In the genomic region with DNA sequence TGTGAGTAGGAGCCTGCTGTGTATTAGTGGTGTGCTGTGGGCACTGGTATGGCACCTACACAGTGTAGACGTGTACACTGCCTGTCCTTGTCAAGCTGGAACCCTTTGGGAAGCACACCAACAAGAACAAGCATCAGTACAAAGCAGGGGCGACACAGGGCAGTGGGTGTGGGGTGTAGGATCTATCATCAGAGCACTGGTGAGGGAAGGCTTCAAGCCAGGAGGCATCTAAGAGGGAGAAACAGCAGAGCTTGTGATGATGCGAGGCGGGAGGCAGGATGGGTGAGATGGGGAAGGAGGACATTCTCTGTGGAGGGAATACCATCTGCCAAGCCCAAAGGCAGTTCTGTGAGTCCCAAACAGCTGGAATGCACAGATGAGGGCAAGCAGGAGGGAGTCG, we compare ENCODE assay signal across 27 mouse cellular contexts. TPM values are rescaled to one million over a fixed set of nuclear protein-coding genes. Genes with fewer than 3 reads are reported as not detected.
DNase-seq lines count a peak whose midpoint lies in the region; ATAC-seq lines count a peak whose summit lies in the region.
"Had no signal": no experiment of that assay in that cellular context is flagged by ENCODE, and none has a peak within 500 bp of the region (broad histone marks: within the 10 kb centered on the region; RNA-seq: fewer than 3 reads in every experiment).

No protein-coding gene starts in this region.

- DNase-seq in frontal cortex, adult 2 months (ENCODE audit: extremely low spot score in 1 of 2, low spot score in 1 of 2) = peak; percentile 36 to 38
- DNase-seq in frontal cortex, postnatal 14 days (ENCODE audit: low spot score in 2 of 2) = no peak
- peak; percentile 47 to 59 for DNase-seq in left cerebral cortex, postnatal 36 days (ENCODE audit: low spot score in 2 of 2)
- DNase-seq in left cerebral cortex, postnatal 10 days (ENCODE audit: extremely low spot score in 1 of 2, low spot score in 2 of 2) = no peak
- peak; percentile 38 to 58 for DNase-seq in right cerebral cortex, postnatal 36 days (ENCODE audit: low spot score in 2 of 2)
- no peak for DNase-seq in right cerebral cortex, postnatal 14 days
- no peak for DNase-seq in c-Kit-positive CD71-positive TER-119-positive erythroid progenitor cells, embryonic 14.5 days (ENCODE audit: low spot score)
- DNase-seq: adrenal gland, postnatal 10 days; adrenal gland, postnatal 36 days; B cell, adult 2 months; cerebellum, adult 11-12 months; cerebellum, adult 8-10 months; cerebellum, postnatal 10 days; cerebellum, postnatal 36 days; gastrocnemius, postnatal 25 days; heart, adult 18-20 months; heart, postnatal 14 days; heart, postnatal 4 days had no signal

- intact Hi-C loops in left cerebral cortex, postnatal 36 days (cut with DNase I) = no loop called here
- intact Hi-C loops in left cerebral cortex, postnatal 10 days (cut with DNase I) = no loop called here

- ATAC-seq in megakaryocyte, adult 5-6 weeks (ENCODE audit: poor library complexity, severe bottlenecking) = 0 out of 2 replicates have a peak, but pooled peaks have one; percentile 16
- ATAC-seq: forebrain, embryonic 13.5 days; forebrain, embryonic 16.5 days; Patski had no signal

RNA-seq across cellular contexts. Expression of a gene that starts 58.8 kb away (rescaled TPM):
- polyA plus RNA-seq in frontal cortex, adult 2 months (2012; rRNA removed) = not detected in 2 replicates
- total RNA-seq in left cerebral cortex, postnatal 36 days (2021) = not detected
- total RNA-seq in left cerebral cortex, postnatal 10 days (2021) = not detected
- total RNA-seq in megakaryocyte, adult 5-6 weeks (2015) = not detected in 2 replicates
- total RNA-seq in megakaryocyte, adult 5-6 weeks (2017) = not detected in 2 replicates
- total RNA-seq: adrenal gland, adult 18-20 months; adrenal gland, postnatal 10 days; adrenal gland, postnatal 36 days; CH12.LX; G1E; gastrocnemius, adult 8-10 months; gastrocnemius, postnatal 25 days; heart, adult 18-20 months; heart, postnatal 14 days; heart, postnatal 4 days had no signal
- polyA plus RNA-seq: G1E; gonadal fat pad, adult 2 months; Patski had no signal

Comparison
In these comparisons a context has a peak if more than half of its experiments do, and no peak if none do; other contexts are left out.
1. DNase-seq: peak in frontal cortex, adult 2 months (2 of 2), left cerebral cortex, postnatal 36 days (2 of 2) and right cerebral cortex, postnatal 36 days (2 of 2); none in frontal cortex, postnatal 14 days (0 of 2), left cerebral cortex, postnatal 10 days (0 of 2), right cerebral cortex, postnatal 14 days (single experiment) and c-Kit-positive CD71-positive TER-119-positive erythroid progenitor cells, embryonic 14.5 days (single experiment).